Mouse (Mus musculus) hindbrain, embryonic 12.5 days (tissue): Measurements from ENCODE around the gene Evpl. TPM values are rescaled to one million over a fixed set of nuclear protein-coding genes. Genes with fewer than 3 reads are reported as not detected.

Experiments used
- ATAC-seq: fragments of 200-750 bp; cut with Nextera tagmentation; 2 replicates; pipeline ENCODE4 v1.8.0; 2017; ENCODE audit warnings: moderate TSS enrichment; ENCODE audit not compliant: low FRiP score
- H3K27ac ChIP-seq: fragments of 300-500 bp; sonication (generic); 2 replicates; pipeline ENCODE4 v1.5.1; 2016; ENCODE audit warnings: mild to moderate bottlenecking
- H3K27me3 ChIP-seq: fragments of 300-500 bp; sonication (generic); 2 replicates; pipeline ENCODE4 v1.6.1; 2016; ENCODE audit warnings: mild to moderate bottlenecking
- H3K36me3 ChIP-seq: fragments of 300-500 bp; sonication (generic); 2 replicates; pipeline ENCODE4 v1.6.1; 2016; ENCODE audit warnings: mild to moderate bottlenecking
- H3K4me1 ChIP-seq: fragments of 300-500 bp; sonication (generic); 2 replicates; pipeline ENCODE4 v1.6.1; 2016
- H3K4me2 ChIP-seq: fragments of 300-500 bp; sonication (generic); replicated peaks from 2 replicates; pipeline ENCODE4 v1.6.1; 2016; ENCODE audit warnings: mild to moderate bottlenecking
- H3K4me3 ChIP-seq: fragments of 300-500 bp; sonication (generic); 2 replicates; pipeline ENCODE4 v1.5.1; 2016; ENCODE audit warnings: mild to moderate bottlenecking
- H3K9ac ChIP-seq: fragments of 300-500 bp; sonication (generic); 2 replicates; pipeline ENCODE4 v1.6.1; 2016; ENCODE audit warnings: mild to moderate bottlenecking, moderate library complexity
- H3K9me3 ChIP-seq: fragments of 300-500 bp; sonication (generic); replicated peaks from 2 replicates; pipeline ENCODE4 v1.6.1; 2016; ENCODE audit warnings: mild to moderate bottlenecking
- WGBS: fragments of 180-500 bp; shearing (Covaris S2); methylation state at CpG from one replicate; pipeline ENCODE4 v1.1.7; 2016; 5-methylcytosine and 5-hydroxymethylcytosine counted together
- polyA plus RNA-seq: library from polyadenylated mRNA; unstranded; fragments of >200 nt; fragmentation: Nextera tagmentation; extraction: Ambion mirVana; gene quantifications from 2 replicates; pipeline ENCODE4 v1.2.1, GENCODE M21; 2016

Evpl gene
- polyA plus RNA-seq, 1 experiment from 2014 or later, result 1.0 TPM

- Histone ChIP-seq H3K27ac (no peak overlapping the region), H3K4me2 (no peak overlapping the region), H3K36me3 (peaks cover 21% of the 10 kb centered on the region), H3K4me3 (no peak overlapping the region), H3K9me3 (no peaks in the 10 kb centered on the region), H3K4me1 (peaks cover 4% of the 10 kb centered on the region), H3K27me3 (no peaks in the 10 kb centered on the region), H3K9ac (no peak overlapping the region)
- WGBS, result 87% methylated on average over 3 of the region's 3 CpGs
- no peak for ATAC-seq
Measured at GRCm38 (mm10) chr11:116203150-116203549, 34.7 kb downstream of the Evpl start.

GRCm38 (mm10) chr11:116201151-116201550, 36.7 kb downstream of the Evpl start:
- Histone ChIP-seq H3K4me1 (peaks cover 12% of the 10 kb centered on the region), H3K36me3 (peaks cover 8% of the 10 kb centered on the region), H3K4me2 (no peak overlapping the region), H3K4me3 (no peak overlapping the region), H3K27ac (no peak overlapping the region), H3K9ac (no peak overlapping the region), H3K9me3 (no peaks in the 10 kb centered on the region), H3K27me3 (no peaks in the 10 kb centered on the region)
- 96% methylated on average over 2 of the region's 2 CpGs for WGBS
- no peak for ATAC-seq

GRCm38 (mm10) chr11:116198639-116199531, 39.0 kb downstream of the Evpl start, which contains the start of the genes Ten1 and Acox1:
Ten1 (plus strand) TSS chr11:116198855.
Acox1 (minus strand) TSS chr11:116199045.
- no peaks in the 10 kb centered on the region for H3K9me3 ChIP-seq

GRCm38 (mm10) chr11:116198132-116198531, 39.7 kb downstream of the Evpl start:
- Histone ChIP-seq H3K4me3 (peak overlapping the region; percentile 80), H3K36me3 (no peaks in the 10 kb centered on the region), H3K4me2 (peak overlapping the region; percentile 72), H3K27ac (peak overlapping the region; percentile 97), H3K9me3 (no peaks in the 10 kb centered on the region), H3K4me1 (peaks cover 20% of the 10 kb centered on the region), H3K9ac (peak overlapping the region; percentile 86), H3K27me3 (no peaks in the 10 kb centered on the region)
- 25% methylated on average over 13 of the region's 13 CpGs for WGBS
- no peak; the same call in 1 of the 2 replicates for ATAC-seq

More at GRCm38 (mm10) chr11:116198639-116199531, 39.0 kb downstream of the Evpl start, which contains the start of the genes Ten1 and Acox1:
- ATAC-seq, result peak; percentile 99
- Histone ChIP-seq H3K4me3 (peak within 1 kb of the TSS; percentile 80), H3K27ac (peak within 1 kb of the TSS; percentile 97), H3K4me1 (peaks cover 20% of the 10 kb centered on the region), H3K27me3 (no peaks in the 10 kb centered on the region), H3K36me3 (no peaks in the 10 kb centered on the region), H3K9ac (peak within 1 kb of the TSS; percentile 86), H3K4me2 (peak within 1 kb of the TSS; percentile 72)
- WGBS, result under 1% methylated on average over 56 of the region's 62 CpGs

- WGBS, result 91% methylated on average over 6 of the region's 6 CpGs
- Histone ChIP-seq H3K4me1 (peaks cover 20% of the 10 kb centered on the region), H3K27ac (no peak overlapping the region), H3K36me3 (no peaks in the 10 kb centered on the region), H3K9ac (no peak overlapping the region), H3K9me3 (no peaks in the 10 kb centered on the region), H3K27me3 (no peaks in the 10 kb centered on the region), H3K4me2 (peak overlapping the region; percentile 72), H3K4me3 (no peak overlapping the region)
- ATAC-seq, result no peak
Measured at GRCm38 (mm10) chr11:116197584-116197906, 40.3 kb downstream of the Evpl start.

- 94% methylated on average over 18 of the region's 18 CpGs for WGBS
- Histone ChIP-seq H3K4me2 (peak overlapping the region; percentile 72; the same call in 1 of the 2 replicates), H3K4me1 (peaks cover 20% of the 10 kb centered on the region), H3K4me3 (no peak overlapping the region), H3K36me3 (no peaks in the 10 kb centered on the region), H3K9me3 (no peaks in the 10 kb centered on the region), H3K27me3 (no peaks in the 10 kb centered on the region), H3K9ac (no peak overlapping the region), H3K27ac (no peak overlapping the region)
- ATAC-seq, result no peak
Measured at GRCm38 (mm10) chr11:116196866-116197583, 40.9 kb downstream of the Evpl start.

GRCm38 (mm10) chr11:116196336-116196735, 41.5 kb downstream of the Evpl start:
- Histone ChIP-seq H3K27me3 (no peaks in the 10 kb centered on the region), H3K4me2 (no peak overlapping the region), H3K36me3 (no peaks in the 10 kb centered on the region), H3K4me3 (no peak overlapping the region), H3K27ac (no peak overlapping the region), H3K9ac (no peak overlapping the region), H3K9me3 (no peaks in the 10 kb centered on the region), H3K4me1 (peaks cover 20% of the 10 kb centered on the region)
- ATAC-seq, result no peak
- 88% methylated on average over 3 of the region's 3 CpGs for WGBS

GRCm38 (mm10) chr11:116195252-116195651, 42.6 kb downstream of the Evpl start:
- WGBS, result 86% methylated on average over 5 of the region's 5 CpGs
- Histone ChIP-seq H3K9ac (no peak overlapping the region), H3K36me3 (peaks cover 4% of the 10 kb centered on the region; the same call in 1 of the 2 replicates), H3K4me2 (no peak overlapping the region), H3K27ac (0 out of 2 replicates have a peak overlapping the region, but pooled peaks have one; percentile 30), H3K4me1 (peaks cover 20% of the 10 kb centered on the region), H3K9me3 (no peaks in the 10 kb centered on the region), H3K4me3 (no peak overlapping the region), H3K27me3 (no peaks in the 10 kb centered on the region)
- ATAC-seq, result no peak

GRCm38 (mm10) chr11:116194619-116195018, 43.3 kb downstream of the Evpl start:
- Histone ChIP-seq H3K4me1 (peaks cover 19% of the 10 kb centered on the region), H3K9me3 (no peaks in the 10 kb centered on the region), H3K27me3 (no peaks in the 10 kb centered on the region), H3K4me3 (no peak overlapping the region), H3K4me2 (no peak overlapping the region), H3K36me3 (peaks cover 8% of the 10 kb centered on the region), H3K27ac (no peak overlapping the region), H3K9ac (no peak overlapping the region)
- no peak for ATAC-seq
- 94% methylated on average over 8 of the region's 8 CpGs for WGBS

GRCm38 (mm10) chr11:116187226-116187930, 50.5 kb downstream of the Evpl start:
- H3K36me3 ChIP-seq, result peaks cover 43% of the 10 kb centered on the region
- H3K27me3 ChIP-seq, result no peaks in the 10 kb centered on the region
- H3K4me3 ChIP-seq, result no peak overlapping the region
- no peaks in the 10 kb centered on the region for H3K9me3 ChIP-seq
- H3K4me2 ChIP-seq, result no peak overlapping the region
- H3K9ac ChIP-seq, result no peak overlapping the region
- no peak overlapping the region for H3K27ac ChIP-seq
- 43% methylated on average over 11 of the region's 11 CpGs for WGBS
- no peak for ATAC-seq
- H3K4me1 ChIP-seq, result peaks cover 7% of the 10 kb centered on the region

- Histone ChIP-seq H3K27ac (peak overlapping the region; percentile 46; the same call in 1 of the 2 replicates), H3K4me1 (peaks cover 7% of the 10 kb centered on the region), H3K4me2 (no peak overlapping the region), H3K4me3 (no peak overlapping the region), H3K36me3 (peaks cover 53% of the 10 kb centered on the region), H3K9ac (no peak overlapping the region), H3K27me3 (no peaks in the 10 kb centered on the region), H3K9me3 (no peaks in the 10 kb centered on the region)
- 90% methylated on average over 11 of the region's 11 CpGs for WGBS
- no peak for ATAC-seq
Measured at GRCm38 (mm10) chr11:116186360-116186759, 51.5 kb downstream of the Evpl start.

- Histone ChIP-seq H3K27ac (no peak overlapping the region), H3K27me3 (no peaks in the 10 kb centered on the region), H3K4me2 (no peak overlapping the region), H3K36me3 (peaks cover 55% of the 10 kb centered on the region), H3K9me3 (no peaks in the 10 kb centered on the region), H3K9ac (no peak overlapping the region), H3K4me3 (no peak overlapping the region), H3K4me1 (peaks cover 7% of the 10 kb centered on the region)
- ATAC-seq, result no peak
- WGBS, result 88% methylated on average over 3 of the region's 3 CpGs
Measured at GRCm38 (mm10) chr11:116185836-116186235, 52.0 kb downstream of the Evpl start.
